Mouse (Mus musculus): Measurements from ENCODE around the gene Sorbs1. TPM values are rescaled to one million over a fixed set of nuclear protein-coding genes. Genes with fewer than 3 reads are reported as not detected.
A peak's percentile ranks its signal among the peaks of the same experiment; 100 is the strongest.

Gene Sorbs1
- total RNA-seq, 2 experiments from 2014 or later = 158 to 227 TPM

- TF ChIP-seq CTCF (IDR thresholded peaks at IDR 0.05) = no peak
- no peak for DNase-seq
- H3K4me3 ChIP-seq = no peak overlapping the region
- intact Hi-C loops (cut with DNase I) = no loop called here
- peak overlapping the region; percentile 39 for H3K27ac ChIP-seq
Observed at GRCm38 (mm10) chr19:40426103-40426960, 87.2 kb downstream of the Sorbs1 start.

- no peak overlapping the region for H3K4me3 ChIP-seq
- H3K27ac ChIP-seq = peak overlapping the region; percentile 39; the same call in 1 of the 2 replicates
- no peak for TF ChIP-seq CTCF (IDR thresholded peaks at IDR 0.05)
- no peak for DNase-seq
- intact Hi-C loops (cut with DNase I) = no loop called here
Observed at GRCm38 (mm10) chr19:40425326-40425725, 88.3 kb downstream of the Sorbs1 start.

- no peak for DNase-seq
- Histone ChIP-seq H3K27ac (no peak overlapping the region), H3K4me3 (no peak overlapping the region)
- no peak for TF ChIP-seq CTCF (IDR thresholded peaks at IDR 0.05)
- intact Hi-C loops (cut with DNase I) = no loop called here
Observed at GRCm38 (mm10) chr19:40421037-40421436, 92.5 kb downstream of the Sorbs1 start.

- H3K27ac ChIP-seq = peak overlapping the region; percentile 41; the same call in 1 of the 2 replicates
Observed at GRCm38 (mm10) chr19:40419315-40419714, 94.3 kb downstream of the Sorbs1 start.

GRCm38 (mm10) chr19:40417155-40417821, 96.3 kb downstream of the Sorbs1 start:
- intact Hi-C loops (cut with DNase I) = no loop called here
- TF ChIP-seq CTCF (IDR thresholded peaks at IDR 0.05) = no peak
- Histone ChIP-seq H3K4me3 (no peak overlapping the region), H3K27ac (no peak overlapping the region)
- no peak for DNase-seq

More at GRCm38 (mm10) chr19:40419315-40419714, 94.3 kb downstream of the Sorbs1 start:
- no peak overlapping the region for H3K4me3 ChIP-seq
- TF ChIP-seq CTCF (IDR thresholded peaks at IDR 0.05) = no peak
- no peak for DNase-seq
- intact Hi-C loops (cut with DNase I) = no loop called here

GRCm38 (mm10) chr19:40415725-40416124, 97.9 kb downstream of the Sorbs1 start:
- no peak for DNase-seq
- Histone ChIP-seq H3K4me3 (no peak overlapping the region), H3K27ac (no peak overlapping the region)
- intact Hi-C loops (cut with DNase I) = no loop called here
- TF ChIP-seq CTCF (IDR thresholded peaks at IDR 0.05) = no peak

- TF ChIP-seq CTCF (IDR thresholded peaks at IDR 0.05) = no peak
- intact Hi-C loops (cut with DNase I) = no loop called here
- H3K27ac ChIP-seq = peak overlapping the region; percentile 24
Observed at GRCm38 (mm10) chr19:40414798-40415475, 98.6 kb downstream of the Sorbs1 start.

GRCm38 (mm10) chr19:40414386-40414785, 99.2 kb downstream of the Sorbs1 start:
- no peak for TF ChIP-seq CTCF (IDR thresholded peaks at IDR 0.05)
- no peak overlapping the region for H3K4me3 ChIP-seq
- intact Hi-C loops (cut with DNase I) = no loop called here

More at GRCm38 (mm10) chr19:40414798-40415475, 98.6 kb downstream of the Sorbs1 start:
- no peak for DNase-seq
- H3K4me3 ChIP-seq = no peak overlapping the region

GRCm38 (mm10) chr19:40411379-40411813, 102.2 kb downstream of the Sorbs1 start:
- no peak for TF ChIP-seq CTCF (IDR thresholded peaks at IDR 0.05)
- no peak overlapping the region for H3K27ac ChIP-seq
- DNase-seq = no peak

More at GRCm38 (mm10) chr19:40414386-40414785, 99.2 kb downstream of the Sorbs1 start:
- H3K27ac ChIP-seq = no peak overlapping the region
- DNase-seq = peak; percentile 1

GRCm38 (mm10) chr19:40410511-40410910, 103.1 kb downstream of the Sorbs1 start:
- no peak for TF ChIP-seq CTCF (IDR thresholded peaks at IDR 0.05)
- no peak for DNase-seq
- intact Hi-C loops (cut with DNase I) = no loop called here
- no peak overlapping the region for H3K27ac ChIP-seq
- no peak overlapping the region for H3K4me3 ChIP-seq

More at GRCm38 (mm10) chr19:40411379-40411813, 102.2 kb downstream of the Sorbs1 start:
- intact Hi-C loops (cut with DNase I) = no loop called here
- H3K4me3 ChIP-seq = no peak overlapping the region

- intact Hi-C loops (cut with DNase I) = no loop called here
- no peak for DNase-seq
- H3K4me3 ChIP-seq = no peak overlapping the region
- 0 out of 2 replicates have a peak overlapping the region, but pooled peaks have one; percentile 20 for H3K27ac ChIP-seq
- TF ChIP-seq CTCF (IDR thresholded peaks at IDR 0.05) = no peak
Observed at GRCm38 (mm10) chr19:40410109-40410508, 103.5 kb downstream of the Sorbs1 start.

- intact Hi-C loops (cut with DNase I) = no loop called here
- Histone ChIP-seq H3K4me3 (no peak overlapping the region), H3K27ac (no peak overlapping the region)
- TF ChIP-seq CTCF (IDR thresholded peaks at IDR 0.05) = no peak
- no peak for DNase-seq
Observed at GRCm38 (mm10) chr19:40409500-40410035, 104.0 kb downstream of the Sorbs1 start.

Measured in gastrocnemius, adult 2 months (tissue).